In genomic region chr17:46553469-46553868, GRCm38 (mm10) we compare ENCODE assay signal across 9 mouse cellular contexts. TPM values are rescaled to one million over a fixed set of nuclear protein-coding genes. Genes with fewer than 3 reads are reported as not detected.
DNase-seq lines count a peak whose midpoint lies in the region; ATAC-seq lines count a peak whose summit lies in the region.
"Had no signal": no experiment of that assay in that cellular context is flagged by ENCODE, and none has a peak within 500 bp of the region (broad histone marks: within the 10 kb centered on the region; RNA-seq: fewer than 3 reads in every experiment).

No protein-coding gene starts in this region.

- H3K4me1 ChIP-seq in kidney, embryonic 16.5 days (ENCODE audit: insufficient read depth, low read length): peaks cover 43% of the 10 kb centered on the region
- H3K4me1 ChIP-seq in embryonic facial prominence, embryonic 15.5 days: peaks cover 42% of the 10 kb centered on the region
- H3K4me1 ChIP-seq in hindbrain, embryonic 16.5 days (ENCODE audit: control insufficient read depth, insufficient read depth, low read depth, low read length): peaks cover 27% of the 10 kb centered on the region
- peaks cover 36% of the 10 kb centered on the region for H3K4me1 ChIP-seq in midbrain, embryonic 16.5 days (ENCODE audit: control insufficient read depth, insufficient read depth, low read length)

- no peak for DNase-seq in kidney, postnatal 14 days
- no peak for DNase-seq in layer of hippocampus, adult 8-10 months (ENCODE audit: low spot score in 2 of 2)
- no peak for DNase-seq in adrenal gland, adult (ENCODE audit: inconsistent age in 2 of 2, low spot score in 1 of 2)
- DNase-seq in thymus, postnatal 25 days: no peak

- peaks cover 34% of the 10 kb centered on the region for H3K36me3 ChIP-seq in kidney, embryonic 16.5 days (ENCODE audit: insufficient read depth, low read length)
- peaks cover 38% of the 10 kb centered on the region for H3K36me3 ChIP-seq in embryonic facial prominence, embryonic 15.5 days
- peaks cover 21% of the 10 kb centered on the region for H3K36me3 ChIP-seq in hindbrain, embryonic 16.5 days (ENCODE audit: control insufficient read depth, insufficient read depth, low read length)
- H3K36me3 ChIP-seq in midbrain, embryonic 16.5 days (ENCODE audit: control insufficient read depth, insufficient read depth, low read length): peaks cover 25% of the 10 kb centered on the region

- no peak for ATAC-seq in kidney, embryonic 16.5 days (ENCODE audit: low FRiP score, low TSS enrichment)
- no peak for ATAC-seq in embryonic facial prominence, embryonic 15.5 days (ENCODE audit: insufficient number of reproducible peaks, low FRiP score, low TSS enrichment, low read depth)
- ATAC-seq in hindbrain, embryonic 16.5 days: no peak
- ATAC-seq in midbrain, embryonic 16.5 days: no peak

- 47% methylated on average over 11 of the region's 11 CpGs for WGBS in kidney, embryonic 16.5 days
- 38% methylated on average over 11 of the region's 11 CpGs for WGBS in embryonic facial prominence, embryonic 15.5 days
- whole genome bisulfite sequencing in hindbrain, embryonic 16.5 days: 49% methylated on average over 11 of the region's 11 CpGs
- WGBS in midbrain, embryonic 16.5 days: 45% methylated on average over 11 of the region's 11 CpGs

- peak overlapping the region; percentile 76 for H3K4me3 ChIP-seq in kidney, embryonic 16.5 days (ENCODE audit: low read length)
- H3K4me3 ChIP-seq in embryonic facial prominence, embryonic 15.5 days (replicated peaks): peak overlapping the region; percentile 96
- peak overlapping the region; percentile 99 for H3K4me3 ChIP-seq in hindbrain, embryonic 16.5 days (ENCODE audit: low read length)
- H3K4me3 ChIP-seq in midbrain, embryonic 16.5 days (ENCODE audit: low read depth, low read length): peak overlapping the region; percentile 99; the same call in 1 of the 2 replicates

- H3K27me3 ChIP-seq in kidney, embryonic 16.5 days (ENCODE audit: insufficient read depth, low read length): no peaks in the 10 kb centered on the region
- no peaks in the 10 kb centered on the region for H3K27me3 ChIP-seq in embryonic facial prominence, embryonic 15.5 days
- no peaks in the 10 kb centered on the region for H3K27me3 ChIP-seq in hindbrain, embryonic 16.5 days (replicated peaks; ENCODE audit: control insufficient read depth, insufficient read depth, low read length)
- H3K27me3 ChIP-seq in midbrain, embryonic 16.5 days (ENCODE audit: control insufficient read depth, insufficient read depth, low read depth, low read length): no peaks in the 10 kb centered on the region
- H3K27me3 ChIP-seq: Patski had no signal

- H3K27ac ChIP-seq in kidney, embryonic 16.5 days (ENCODE audit: low read length): peak overlapping the region; percentile 49
- H3K27ac ChIP-seq in embryonic facial prominence, embryonic 15.5 days (replicated peaks): peak overlapping the region; percentile 97
- H3K27ac ChIP-seq in hindbrain, embryonic 16.5 days (ENCODE audit: low read depth, low read length): peak overlapping the region; percentile 80
- H3K27ac ChIP-seq in midbrain, embryonic 16.5 days (ENCODE audit: low read length): peak overlapping the region; percentile 51; the same call in 1 of the 2 replicates

- H3K9me3 ChIP-seq in kidney, embryonic 16.5 days (ENCODE audit: low read length): no peaks in the 10 kb centered on the region
- H3K9me3 ChIP-seq in embryonic facial prominence, embryonic 15.5 days (replicated peaks): no peaks in the 10 kb centered on the region
- H3K9me3 ChIP-seq in hindbrain, embryonic 16.5 days (ENCODE audit: control insufficient read depth, low read length): no peaks in the 10 kb centered on the region
- no peaks in the 10 kb centered on the region for H3K9me3 ChIP-seq in midbrain, embryonic 16.5 days (replicated peaks; ENCODE audit: control insufficient read depth, low read length, poor library complexity, severe bottlenecking)

- H3K9ac ChIP-seq in kidney, embryonic 16.5 days (replicated peaks; ENCODE audit: low read length): peak overlapping the region; percentile 95
- H3K9ac ChIP-seq in embryonic facial prominence, embryonic 15.5 days: peak overlapping the region; percentile 100; the same call in 1 of the 2 replicates
- H3K9ac ChIP-seq in hindbrain, embryonic 16.5 days (ENCODE audit: low read depth, low read length): peak overlapping the region; percentile 99
- peak overlapping the region; percentile 99; the same call in 1 of the 2 replicates for H3K9ac ChIP-seq in midbrain, embryonic 16.5 days (ENCODE audit: low read depth, low read length)

- H3K4me2 ChIP-seq in kidney, embryonic 16.5 days (replicated peaks; ENCODE audit: low read depth, low read length): peak overlapping the region; percentile 86
- peak overlapping the region; percentile 79 for H3K4me2 ChIP-seq in embryonic facial prominence, embryonic 15.5 days (replicated peaks)
- H3K4me2 ChIP-seq in hindbrain, embryonic 16.5 days (ENCODE audit: low read length): peak overlapping the region; percentile 87
- H3K4me2 ChIP-seq in midbrain, embryonic 16.5 days (ENCODE audit: low read length): peak overlapping the region; percentile 96

RNA-seq across cellular contexts. Expression of gene Srf, which starts 2.5 kb away (rescaled TPM):
- 8.2 and 9.3 TPM in 2 replicates for polyA plus RNA-seq in kidney, embryonic 16.5 days (2015; fragmentation: Nextera tagmentation; extraction: Ambion mirVana)
- polyA plus RNA-seq in embryonic facial prominence, embryonic 15.5 days (2015; fragmentation: Nextera tagmentation; extraction: Ambion mirVana): 8.6 and 8.8 TPM in 2 replicates
- 3.5 and 3.6 TPM in 2 replicates for polyA plus RNA-seq in hindbrain, embryonic 16.5 days (2015; fragmentation: Nextera tagmentation; extraction: Ambion mirVana)
- polyA plus RNA-seq in midbrain, embryonic 16.5 days (2015; fragmentation: Nextera tagmentation; extraction: Ambion mirVana): 3.0 and 3.2 TPM in 2 replicates
- total RNA-seq in layer of hippocampus, adult 8-10 months (2022): 10 to 100 TPM; 66.2 to 84.0 (median 73.5) TPM

RNA-seq across cellular contexts. Expression of gene Cul9, which starts 7.3 kb away (rescaled TPM):
- polyA plus RNA-seq in kidney, embryonic 16.5 days (2015; fragmentation: Nextera tagmentation; extraction: Ambion mirVana): 6.5 TPM in 2 replicates
- polyA plus RNA-seq in embryonic facial prominence, embryonic 15.5 days (2015; fragmentation: Nextera tagmentation; extraction: Ambion mirVana): 7.1 and 10.6 TPM in 2 replicates
- 19.7 and 25.1 TPM in 2 replicates for polyA plus RNA-seq in hindbrain, embryonic 16.5 days (2015; fragmentation: Nextera tagmentation; extraction: Ambion mirVana)
- 26.8 and 28.0 TPM in 2 replicates for polyA plus RNA-seq in midbrain, embryonic 16.5 days (2015; fragmentation: Nextera tagmentation; extraction: Ambion mirVana)
- total RNA-seq in layer of hippocampus, adult 8-10 months (2022): 10 to 100 TPM; 57.2 to 81.6 (median 63.8) TPM

RNA-seq across cellular contexts. Expression of gene Dnph1, which starts 57.0 kb away (rescaled TPM):
- polyA plus RNA-seq in kidney, embryonic 16.5 days (2015; fragmentation: Nextera tagmentation; extraction: Ambion mirVana): 56.5 and 60.3 TPM in 2 replicates
- polyA plus RNA-seq in embryonic facial prominence, embryonic 15.5 days (2015; fragmentation: Nextera tagmentation; extraction: Ambion mirVana): 40.4 and 41.0 TPM in 2 replicates
- polyA plus RNA-seq in hindbrain, embryonic 16.5 days (2015; fragmentation: Nextera tagmentation; extraction: Ambion mirVana): 18.7 and 19.0 TPM in 2 replicates
- polyA plus RNA-seq in midbrain, embryonic 16.5 days (2015; fragmentation: Nextera tagmentation; extraction: Ambion mirVana): 11.1 and 11.5 TPM in 2 replicates
- total RNA-seq in layer of hippocampus, adult 8-10 months (2022): 1 to 10 TPM; 4.1 to 7.5 (median 6.0) TPM
